Mouse (Mus musculus) layer of hippocampus, adult 18-20 months (tissue): ENCODE data around the gene Igtp. TPM values are rescaled to one million over a fixed set of nuclear protein-coding genes. Genes with fewer than 3 reads are reported as not detected.

Experiments used
- total RNA-seq, 2 experiments: library from RNA; stranded (reverse); gene quantifications; 2 replicates each; pipeline ENCODE4 v1.2.3; 2021

Igtp gene
- total RNA-seq, 2 experiments from 2014 or later, result 2.2 to 2.3 TPM

Other genes with a start within 250 kb of the Igtp start
- 10 to 100 TPM; 89.7 to 90.3 TPM for gene Larp1, start 190.5 kb upstream of the Igtp start, total RNA-seq
- gene Gm12248, start 106.4 kb upstream of the Igtp start, total RNA-seq, result not detected
- gene Cnot8, start 95.4 kb upstream of the Igtp start, total RNA-seq, result 10 to 100 TPM; 54.9 to 55.5 TPM
- gene Gemin5, start 31.0 kb upstream of the Igtp start, total RNA-seq, result 10 to 100 TPM; 20.1 TPM
- gene Mrpl22, start 27.9 kb upstream of the Igtp start, total RNA-seq, result 10 to 100 TPM; 32.4 to 37.6 TPM
- gene Irgm2, start 62 bp downstream of the Igtp start, total RNA-seq, result 1 to 10 TPM; 1.9 to 2.2 TPM
- not detected for gene 4930438A08Rik, start 75.2 kb downstream of the Igtp start, total RNA-seq
- 10 to 100 TPM; 24.4 to 25.9 TPM for gene Zfp692, start 107.5 kb downstream of the Igtp start, total RNA-seq
- 10 to 100 TPM; 43.4 to 43.5 TPM for gene Zfp672, start 130.8 kb downstream of the Igtp start, total RNA-seq
- gene Sh3bp5l, start 131.2 kb downstream of the Igtp start, total RNA-seq, result 10 to 100 TPM; 48.9 to 55.4 TPM
- not detected for gene Lypd8, start 179.5 kb downstream of the Igtp start, total RNA-seq
- not detected for gene 1810065E05Rik, start 221.6 kb downstream of the Igtp start, total RNA-seq
- gene Gm12253, start 233.0 kb downstream of the Igtp start, total RNA-seq, result not detected